Comparison of ENCODE assay signal across 8 mouse cellular contexts in the genomic region with DNA sequence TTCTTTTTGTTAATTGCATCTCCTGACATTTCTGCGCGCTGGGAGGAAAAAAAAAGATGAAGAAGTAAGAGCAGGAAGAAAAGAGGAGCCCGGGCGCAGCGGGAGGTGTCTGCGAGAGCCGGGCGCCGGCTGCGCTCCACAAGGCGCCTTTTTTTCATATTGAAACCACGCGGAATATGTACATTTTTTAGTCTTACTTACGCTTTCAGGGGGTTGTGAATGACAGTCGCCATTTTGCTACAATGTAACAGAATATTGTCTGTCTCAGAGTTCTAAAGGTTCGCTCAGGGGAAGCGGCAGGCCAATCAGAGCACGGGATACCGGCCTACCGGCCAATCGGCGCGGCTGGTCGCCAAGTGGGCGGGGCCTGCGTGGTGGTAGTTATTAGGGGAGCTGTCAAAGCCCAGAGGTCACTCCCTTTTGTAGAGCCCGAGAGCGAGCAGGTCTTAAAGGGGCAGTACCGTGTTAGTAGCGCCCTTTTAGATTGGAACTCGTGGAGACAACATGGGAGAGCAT. TPM values are rescaled to one million over a fixed set of nuclear protein-coding genes. Genes with fewer than 3 reads are reported as not detected.
DNase-seq lines count a peak whose midpoint lies in the region; ATAC-seq and TF ChIP-seq lines count a peak whose summit lies in the region.

A gene (minus strand): TSS at position 241 of the 516 bp plus-strand sequence.

- no peak for TF ChIP-seq POLR2A in bone marrow macrophage, adult 2 months (IDR thresholded peaks at IDR 0.05; ENCODE audit: borderline replicate concordance, low read depth, low read length)
- TF ChIP-seq POLR2A in embryonic fibroblast, embryonic 13.5 days (IDR thresholded peaks at IDR 0.05; ENCODE audit: low read depth, low read length): no peak

- DNase-seq in A20 (ENCODE audit: low read depth, low spot score) (peak; percentile 95), liver (peak; percentile 99)
- peak; percentile 99 for DNase-seq in heart, embryonic 10.5 days (ENCODE audit: low spot score)
- DNase-seq in spleen, postnatal 4 days (ENCODE audit: low spot score in 2 of 2): peak; percentile 100

- H3K4me2 ChIP-seq in kidney, embryonic 15.5 days: peak within 1 kb of the TSS; percentile 99

- H3K4me1 ChIP-seq in bone marrow macrophage, adult 2 months (ENCODE audit: control insufficient read depth, insufficient read depth, low read length): no peaks in the 10 kb centered on the region
- H3K4me1 ChIP-seq in embryonic fibroblast, embryonic 13.5 days (ENCODE audit: control insufficient read depth, insufficient read depth, low read length): no peaks in the 10 kb centered on the region; the same call in 1 of the 2 replicates
- H3K4me1 ChIP-seq in heart, embryonic 10.5 days: peaks cover 27% of the 10 kb centered on the region
- peaks cover 32% of the 10 kb centered on the region for H3K4me1 ChIP-seq in kidney, embryonic 15.5 days

- peak within 1 kb of the TSS; percentile 71 for H3K4me3 ChIP-seq in bone marrow macrophage, adult 2 months (ENCODE audit: insufficient read depth, low read length)
- peak within 1 kb of the TSS; percentile 55 for H3K4me3 ChIP-seq in embryonic fibroblast, embryonic 13.5 days (ENCODE audit: insufficient read depth, low read length)
- H3K4me3 ChIP-seq in heart, embryonic 10.5 days: peak within 1 kb of the TSS; percentile 91
- H3K4me3 ChIP-seq in kidney, embryonic 15.5 days (replicated peaks): peak within 1 kb of the TSS; percentile 80

- H3K36me3 ChIP-seq in heart, embryonic 10.5 days: no peaks in the 10 kb centered on the region
- no peaks in the 10 kb centered on the region for H3K36me3 ChIP-seq in kidney, embryonic 15.5 days

- TF ChIP-seq CTCF in bone marrow macrophage, adult 2 months (IDR thresholded peaks at IDR 0.05; ENCODE audit: low read depth, low read length): no peak
- TF ChIP-seq CTCF in embryonic fibroblast, embryonic 13.5 days (IDR thresholded peaks at IDR 0.05; ENCODE audit: borderline replicate concordance, insufficient read depth, low read length): no peak

- peak; percentile 95 for ATAC-seq in kidney, embryonic 15.5 days (replicated peaks; ENCODE audit: low FRiP score)
- ATAC-seq in monocyte, adult 5-6 weeks (replicated peaks; ENCODE audit: insufficient number of reproducible peaks, low FRiP score, low TSS enrichment, poor library complexity, severe bottlenecking): peak; percentile 94

- no peaks in the 10 kb centered on the region for H3K27me3 ChIP-seq in heart, embryonic 10.5 days (ENCODE audit: insufficient read depth, poor library complexity, severe bottlenecking)
- peaks cover 6% of the 10 kb centered on the region for H3K27me3 ChIP-seq in kidney, embryonic 15.5 days

- H3K9me3 ChIP-seq in heart, embryonic 10.5 days: peaks cover 3% of the 10 kb centered on the region
- no peaks in the 10 kb centered on the region for H3K9me3 ChIP-seq in kidney, embryonic 15.5 days (replicated peaks)

- H3K9ac ChIP-seq in kidney, embryonic 15.5 days: peak within 1 kb of the TSS; percentile 72

- WGBS in heart, embryonic 10.5 days: under 1% methylated on average over 31 of the region's 31 CpGs
- WGBS in kidney, embryonic 15.5 days: under 1% methylated on average over 31 of the region's 31 CpGs

- H3K27ac ChIP-seq in bone marrow macrophage, adult 2 months (ENCODE audit: insufficient read depth, low read depth, low read length): no peak within 1 kb of the TSS
- H3K27ac ChIP-seq in embryonic fibroblast, embryonic 13.5 days (ENCODE audit: insufficient read depth, low read length): no peak within 1 kb of the TSS
- peak within 1 kb of the TSS; percentile 95 for H3K27ac ChIP-seq in heart, embryonic 10.5 days
- peak within 1 kb of the TSS; percentile 90 for H3K27ac ChIP-seq in kidney, embryonic 15.5 days

RNA-seq across cellular contexts. Expression of the gene that starts here (rescaled TPM):
- polyA plus RNA-seq in bone marrow macrophage, adult 2 months (2012; ENCODE audit: insufficient read depth, insufficient read length, missing spikeins): not detected in 2 replicates
- not detected in 2 replicates for polyA plus RNA-seq in embryonic fibroblast, embryonic 13.5 days (2011; ENCODE audit: insufficient read length, low read depth, missing spikeins)
- polyA plus RNA-seq in heart, embryonic 10.5 days (2016; fragmentation: Nextera tagmentation; extraction: Ambion mirVana): 29.4 and 37.5 TPM in 2 replicates
- 14.8 and 14.9 TPM in 2 replicates for polyA plus RNA-seq in kidney, embryonic 15.5 days (2015; fragmentation: Nextera tagmentation; extraction: Ambion mirVana)
- total RNA-seq in monocyte, adult 5-6 weeks (2017): 5.2 to 5.5 TPM (median 5.3 TPM) in 3 replicates

Comparison
In these comparisons a context has a peak if more than half of its experiments do, and no peak if none do; other contexts are left out.
1. RNA of the gene that starts here (polyA plus RNA-seq): 29.4 to 37.5 TPM in heart, embryonic 10.5 days and 14.8 to 14.9 TPM in kidney, embryonic 15.5 days; not detected in bone marrow macrophage, adult 2 months and not detected in embryonic fibroblast, embryonic 13.5 days; every median in the first group is over 10 times any median in the second.
2. H3K27ac ChIP-seq: peak in heart, embryonic 10.5 days (single experiment) and kidney, embryonic 15.5 days (single experiment); none in bone marrow macrophage, adult 2 months (single experiment) and embryonic fibroblast, embryonic 13.5 days (single experiment).
3. Peak in every context shown above with its lines, with median percentiles within 50 percentile points of each other: DNase-seq and H3K4me3 ChIP-seq.